Mouse (Mus musculus) testis, adult 2 months (tissue): ENCODE results near the gene Dap3. TPM values are rescaled to one million over a fixed set of nuclear protein-coding genes. Genes with fewer than 3 reads are reported as not detected.
A peak's percentile ranks its signal among the peaks of the same experiment; 100 is the strongest.
"Not testable (repeated sequence)": the region's sequence is repeated elsewhere in the genome, so short reads cannot be mapped to it uniquely, and the experiment has no call there.

Experiments used
- H3K27ac ChIP-seq: fragments of 200-500 bp; 2 replicates; pipeline ENCODE4 v1.5.1; 2012; ENCODE audit warnings: low read depth, low read length; ENCODE audit not compliant: control insufficient read depth, insufficient read depth
- H3K27me3 ChIP-seq: fragments of 200-500 bp; 2 replicates; pipeline ENCODE4 v1.6.1; 2012; ENCODE audit warnings: mild to moderate bottlenecking, low read length, moderate library complexity; ENCODE audit not compliant: control insufficient read depth, insufficient read depth
- H3K36me3 ChIP-seq: fragments of 200-500 bp; 2 replicates; pipeline ENCODE4 v1.6.1; 2012; ENCODE audit warnings: mild to moderate bottlenecking, low read length; ENCODE audit not compliant: control insufficient read depth, insufficient read depth
- H3K4me1 ChIP-seq: fragments of 200-500 bp; 2 replicates; pipeline ENCODE4 v1.6.1; 2012; ENCODE audit warnings: low read length; ENCODE audit not compliant: control insufficient read depth, insufficient read depth
- H3K4me3 ChIP-seq: fragments of 200-500 bp; 2 replicates; pipeline ENCODE4 v1.5.1; 2012; ENCODE audit warnings: low read depth, mild to moderate bottlenecking, low read length, moderate library complexity, mixed read lengths; ENCODE audit not compliant: control insufficient read depth
- CTCF ChIP-seq: fragments of 200-500 bp; IDR thresholded peaks from 2 replicates; pipeline ENCODE4 v1.5.1; 2012; ENCODE audit warnings: low read depth, mild to moderate bottlenecking, inconsistent platforms, low read length, moderate library complexity; ENCODE audit not compliant: control insufficient read depth, insufficient read depth, insufficient replicate concordance
- POLR2A ChIP-seq: fragments of 200-500 bp; IDR thresholded peaks from 2 replicates; pipeline ENCODE4 v1.6.1; 2012; ENCODE audit warnings: low read depth, mild to moderate bottlenecking, inconsistent platforms, low read length, moderate library complexity; ENCODE audit not compliant: control insufficient read depth
- polyA plus RNA-seq: library from polyadenylated mRNA; depleted of rRNA; stranded (reverse); fragments of >200 nt; gene quantifications from 2 replicates; pipeline ENCODE4 v1.2.3, GENCODE M21; 2012; rRNA removed

Dap3 gene
- polyA plus RNA-seq, result 181 and 189 TPM in 2 replicates

DNA sequence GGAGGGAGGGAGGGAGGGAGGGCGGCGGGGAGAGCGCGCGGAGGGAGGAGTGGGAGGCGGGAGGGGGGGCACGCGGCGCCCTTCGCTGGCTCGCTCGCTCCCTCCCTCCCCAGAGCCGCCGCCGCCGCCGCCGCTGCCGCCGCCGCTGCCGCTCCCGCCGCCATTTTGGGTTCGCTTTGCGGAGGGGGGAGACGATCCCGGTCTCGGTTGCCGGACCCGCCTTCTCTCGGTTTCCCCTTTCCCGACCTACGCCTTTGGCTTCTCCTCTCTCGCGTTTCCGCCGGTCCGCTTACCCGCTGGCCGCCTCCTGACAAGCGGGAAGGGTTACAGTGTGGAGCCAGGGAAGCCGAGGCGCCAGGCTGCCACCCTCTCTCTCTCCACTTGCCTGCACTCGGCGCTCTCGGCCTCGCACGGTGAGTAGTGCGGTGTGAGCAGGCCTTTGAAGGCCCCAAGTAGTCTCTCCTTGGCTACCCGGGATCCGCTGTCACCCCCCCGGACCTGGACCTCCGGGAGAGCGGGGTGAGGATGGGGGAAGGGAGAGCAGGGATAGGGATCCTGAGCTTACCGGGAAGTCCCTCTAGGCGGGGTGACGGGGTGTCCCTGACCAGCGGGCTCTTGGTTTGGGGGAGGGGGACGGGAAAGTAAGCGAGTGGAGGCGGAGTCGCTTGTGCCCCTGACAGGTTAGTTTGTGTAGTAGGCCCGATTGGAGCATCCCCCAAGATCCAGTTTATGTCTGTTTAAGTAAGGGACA, at the start of gene Dap3, which contains the start of gene Ash1l:
TSS of gene Dap3 (minus strand) at position 606 of the 751 bp plus-strand sequence.
TSS of gene Ash1l (plus strand) at position 47 of the 751 bp plus-strand sequence.
- peak; percentile 37; the same call in 1 of the 2 replicates for TF ChIP-seq CTCF
- no peak; the same call in 1 of the 2 replicates for TF ChIP-seq POLR2A
- H3K36me3 ChIP-seq, result no peaks in the 10 kb centered on the region
- H3K4me3 ChIP-seq, result peak within 1 kb of the TSS; percentile 98
- peaks cover 2% of the 10 kb centered on the region; the same call in 1 of the 2 replicates for H3K4me1 ChIP-seq
- peak within 1 kb of the TSS; percentile 99 for H3K27ac ChIP-seq
- H3K27me3 ChIP-seq, result no peaks in the 10 kb centered on the region

DNA sequence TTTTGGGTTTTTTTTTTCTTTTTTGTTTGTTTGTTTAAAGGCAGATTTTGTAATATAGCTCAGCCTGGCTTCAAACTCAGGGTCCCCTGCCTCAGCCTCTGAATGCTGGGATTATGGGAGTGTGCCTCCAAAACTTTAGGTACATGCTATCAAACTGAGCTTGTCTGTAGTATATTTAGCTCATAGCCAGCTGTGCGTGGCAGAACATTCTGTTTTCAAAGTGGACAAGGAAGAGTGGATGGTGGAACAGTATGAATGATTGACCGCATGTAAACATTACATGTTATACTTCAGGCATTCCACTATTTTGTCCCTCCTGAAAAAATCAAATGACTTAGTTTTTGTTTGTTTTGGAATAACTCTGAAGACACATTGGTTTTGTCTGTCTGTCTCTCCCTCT, 41.8 kb upstream of the Dap3 start:
- H3K4me3 ChIP-seq, result no peak overlapping the region
- TF ChIP-seq POLR2A (no peak), CTCF (no peak)
- H3K27ac ChIP-seq, result no peak overlapping the region
- no peaks in the 10 kb centered on the region for H3K4me1 ChIP-seq
- H3K36me3 ChIP-seq, result no peaks in the 10 kb centered on the region
- H3K27me3 ChIP-seq, result no peaks in the 10 kb centered on the region

DNA sequence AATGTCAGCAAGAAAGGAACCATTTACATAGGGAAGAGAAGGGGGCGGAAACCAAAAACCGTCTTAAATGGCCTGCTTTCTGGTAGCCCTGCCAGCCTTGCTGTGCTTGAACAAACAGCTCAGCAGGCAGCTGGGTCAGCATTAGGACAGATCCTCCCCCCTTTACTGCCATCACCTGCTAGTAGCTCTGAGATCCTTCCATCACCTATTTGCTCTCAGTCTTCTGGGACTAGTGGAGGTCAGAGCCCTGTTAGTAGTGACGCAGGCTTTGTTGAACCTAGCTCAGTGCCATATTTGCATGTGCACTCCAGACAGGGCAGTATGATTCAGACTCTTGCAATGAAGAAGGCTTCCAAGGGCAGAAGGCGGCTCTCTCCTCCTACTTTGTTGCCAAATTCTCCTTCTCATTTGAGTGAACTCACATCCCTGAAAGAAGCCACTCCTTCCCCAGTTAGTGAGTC, 33.0 kb upstream of the Dap3 start:
- H3K27me3 ChIP-seq, result no peaks in the 10 kb centered on the region
- H3K4me1 ChIP-seq, result no peaks in the 10 kb centered on the region
- no peak for TF ChIP-seq POLR2A
- no peak for TF ChIP-seq CTCF
- no peak overlapping the region for H3K27ac ChIP-seq
- H3K36me3 ChIP-seq, result peaks cover 3% of the 10 kb centered on the region
- H3K4me3 ChIP-seq, result no peak overlapping the region

GRCm38 (mm10) chr3:88981206-88982010, 30.4 kb upstream of the Dap3 start:
- TF ChIP-seq POLR2A (no peak), CTCF (no peak)

DNA sequence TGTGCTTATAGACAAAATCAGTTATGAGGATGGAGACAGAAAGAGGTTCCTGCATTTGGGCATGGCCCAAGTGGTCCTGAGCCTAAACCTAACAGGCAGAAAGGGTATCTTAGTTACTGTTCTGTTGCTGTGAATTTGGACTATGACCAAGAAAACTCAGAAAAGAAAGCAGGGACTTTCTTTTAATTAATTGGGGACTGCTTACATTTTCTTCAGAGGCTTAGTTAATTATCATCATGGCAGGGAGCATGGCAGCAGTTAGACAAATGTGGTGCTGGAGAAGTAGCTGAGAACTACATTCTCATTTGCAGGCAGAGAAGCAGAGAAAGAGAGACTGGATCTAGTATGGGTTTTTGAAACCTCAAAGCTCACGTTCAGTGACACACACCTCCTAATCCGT, 24.0 kb upstream of the Dap3 start:
- Histone ChIP-seq H3K27ac (no peak overlapping the region), H3K4me3 (no peak overlapping the region), H3K4me1 (no peaks in the 10 kb centered on the region; the same call in 1 of the 2 replicates), H3K36me3 (no peaks in the 10 kb centered on the region), H3K27me3 (no peaks in the 10 kb centered on the region)
- no peak for TF ChIP-seq POLR2A
- no peak for TF ChIP-seq CTCF

More at GRCm38 (mm10) chr3:88981206-88982010, 30.4 kb upstream of the Dap3 start:
- peaks cover 3% of the 10 kb centered on the region for H3K36me3 ChIP-seq
- H3K4me3 ChIP-seq, result no peak overlapping the region
- H3K27ac ChIP-seq, result no peak overlapping the region
- no peaks in the 10 kb centered on the region for H3K27me3 ChIP-seq
- no peaks in the 10 kb centered on the region for H3K4me1 ChIP-seq

DNA sequence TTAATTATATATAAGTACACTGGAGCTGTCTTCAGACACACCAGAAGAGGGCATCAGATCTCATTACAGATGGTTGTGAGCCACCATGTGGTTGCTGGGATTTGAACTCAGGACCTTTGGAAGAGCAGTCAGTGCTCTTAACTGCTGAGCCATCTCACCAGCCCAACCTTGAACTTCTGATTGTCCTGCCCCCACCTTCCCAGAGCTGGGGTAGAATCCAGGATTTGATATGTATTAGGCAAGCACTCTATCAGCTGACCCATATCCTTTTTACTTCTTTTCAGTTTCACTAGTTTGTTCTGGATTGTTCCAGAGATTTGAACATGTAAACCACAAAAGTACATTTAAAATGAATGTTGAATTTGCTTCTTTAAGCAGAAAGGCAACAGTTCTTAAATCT, 12.2 kb upstream of the Dap3 start:
- not testable (repeated sequence) for H3K27ac ChIP-seq, H3K36me3 ChIP-seq, H3K4me3 ChIP-seq, H3K27me3 ChIP-seq, H3K4me1 ChIP-seq

- Histone ChIP-seq H3K36me3 (no peaks in the 10 kb centered on the region), H3K27ac (no peak overlapping the region), H3K4me1 (no peaks in the 10 kb centered on the region), H3K27me3 (no peaks in the 10 kb centered on the region), H3K4me3 (no peak overlapping the region)
- TF ChIP-seq POLR2A, result no peak
- no peak for TF ChIP-seq CTCF
Measured at GRCm38 (mm10) chr3:88953736-88954135, 2.8 kb upstream of the Dap3 start.
